Mouse (Mus musculus) NIH3T3 (cell line): Measurements from ENCODE around the gene Hils1.
A peak's percentile ranks its signal among the peaks of the same experiment; 100 is the strongest.

Experiments used
- DNase-seq: peaks from one replicate; pipeline ENCODE4 v3.0.0-alpha.2; 2012; ENCODE audit warnings: low read depth

Hils1 gene

GRCm38 (mm10) chr11:94967419-94967818 is at the start of gene Hils1:
Hils1 (plus strand) TSS chr11:94967593.
- no peak for DNase-seq

- DNase-seq = peak; percentile 62
These were observed 49.7 kb upstream of the Hils1 start for GRCm38 (mm10) chr11:94917717-94918116.

GRCm38 (mm10) chr11:94920996-94921401 is 46.4 kb upstream of the Hils1 start:
- peak; percentile 85 for DNase-seq

- no peak for DNase-seq
These were observed 42.4 kb upstream of the Hils1 start for GRCm38 (mm10) chr11:94924977-94925376.

- DNase-seq = peak; percentile 68
These were observed 41.0 kb upstream of the Hils1 start for GRCm38 (mm10) chr11:94926431-94926830.

GRCm38 (mm10) chr11:94927771-94928291 is 39.6 kb upstream of the Hils1 start:
- DNase-seq = peak; percentile 76

GRCm38 (mm10) chr11:94928820-94929219 is 38.6 kb upstream of the Hils1 start:
- peak; percentile 98 for DNase-seq

GRCm38 (mm10) chr11:94929599-94929998 is 37.8 kb upstream of the Hils1 start:
- DNase-seq = peak; percentile 59

- peak; percentile 33 for DNase-seq
These were observed 37.2 kb upstream of the Hils1 start for GRCm38 (mm10) chr11:94930151-94930550.

- peak; percentile 96 for DNase-seq
These were observed 33.8 kb upstream of the Hils1 start for GRCm38 (mm10) chr11:94933584-94933983.

GRCm38 (mm10) chr11:94934526-94934925 is 32.9 kb upstream of the Hils1 start:
- peak; percentile 88 for DNase-seq

GRCm38 (mm10) chr11:94936045-94936444 is 31.3 kb upstream of the Hils1 start, which contains the start of gene Col1a1:
Col1a1 (plus strand) TSS chr11:94936224.
- DNase-seq = peak; percentile 97

GRCm38 (mm10) chr11:94936851-94937295 is 30.5 kb upstream of the Hils1 start:
- peak; percentile 97 for DNase-seq

GRCm38 (mm10) chr11:94937335-94937781 is 30.0 kb upstream of the Hils1 start:
- DNase-seq = peak; percentile 90

- DNase-seq = no peak
These were observed 29.6 kb upstream of the Hils1 start for GRCm38 (mm10) chr11:94937787-94938186.

GRCm38 (mm10) chr11:94938296-94938695 is 29.1 kb upstream of the Hils1 start:
- DNase-seq = no peak

GRCm38 (mm10) chr11:94939280-94939679 is 28.1 kb upstream of the Hils1 start:
- DNase-seq = peak; percentile 89

- no peak for DNase-seq
These were observed 26.3 kb upstream of the Hils1 start for GRCm38 (mm10) chr11:94941121-94941520.

- no peak for DNase-seq
These were observed 25.6 kb upstream of the Hils1 start for GRCm38 (mm10) chr11:94941776-94942175.

GRCm38 (mm10) chr11:94942282-94943023 is 24.9 kb upstream of the Hils1 start:
- peak; percentile 84 for DNase-seq

- DNase-seq = no peak
These were observed 24.3 kb upstream of the Hils1 start for GRCm38 (mm10) chr11:94943054-94943453.

GRCm38 (mm10) chr11:94944295-94944694 is 23.1 kb upstream of the Hils1 start:
- no peak for DNase-seq

GRCm38 (mm10) chr11:94945236-94945635 is 22.2 kb upstream of the Hils1 start:
- DNase-seq = no peak
